Mouse (Mus musculus): ENCODE data around the gene Ep300. TPM values are rescaled to one million over a fixed set of nuclear protein-coding genes. Genes with fewer than 3 reads are reported as not detected.
A peak's percentile ranks its signal among the peaks of the same experiment; 100 is the strongest.
"Not testable (repeated sequence)": the region's sequence is repeated elsewhere in the genome, so short reads cannot be mapped to it uniquely, and the experiment has no call there.

Ep300 gene
- total RNA-seq, 2 experiments from 2014 or later, result 66.0 to 70.6 TPM

- no peak for DNase-seq (ENCODE audit: low spot score in 2 of 2)
Observed at GRCm38 (mm10) chr15:81587686-81588085, 2.5 kb downstream of the Ep300 start.

GRCm38 (mm10) chr15:81594146-81594696, 9.1 kb downstream of the Ep300 start:
- no peak for DNase-seq (ENCODE audit: low spot score in 2 of 2)

DNA sequence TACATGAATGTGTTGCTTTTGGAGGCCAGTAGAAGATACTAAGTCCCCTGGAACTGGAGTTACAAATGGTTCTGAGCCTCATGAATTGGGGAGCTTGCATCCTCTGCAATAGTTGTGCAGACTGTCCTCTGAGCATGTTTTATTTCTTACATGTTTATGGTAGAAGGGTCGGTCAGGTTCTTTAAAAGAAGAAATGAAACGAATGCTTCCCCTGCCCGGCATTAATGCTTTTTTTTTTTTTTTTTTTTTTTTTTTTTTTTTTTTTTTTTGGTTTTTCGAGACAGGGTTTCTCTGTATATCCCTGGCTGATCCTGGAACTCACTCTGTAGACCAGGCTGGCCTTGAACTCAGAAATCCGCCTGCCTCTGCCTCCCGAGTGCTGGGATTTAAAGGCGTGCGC, 13.6 kb downstream of the Ep300 start:
- not testable (repeated sequence) for DNase-seq (ENCODE audit: low spot score in 2 of 2)

DNA sequence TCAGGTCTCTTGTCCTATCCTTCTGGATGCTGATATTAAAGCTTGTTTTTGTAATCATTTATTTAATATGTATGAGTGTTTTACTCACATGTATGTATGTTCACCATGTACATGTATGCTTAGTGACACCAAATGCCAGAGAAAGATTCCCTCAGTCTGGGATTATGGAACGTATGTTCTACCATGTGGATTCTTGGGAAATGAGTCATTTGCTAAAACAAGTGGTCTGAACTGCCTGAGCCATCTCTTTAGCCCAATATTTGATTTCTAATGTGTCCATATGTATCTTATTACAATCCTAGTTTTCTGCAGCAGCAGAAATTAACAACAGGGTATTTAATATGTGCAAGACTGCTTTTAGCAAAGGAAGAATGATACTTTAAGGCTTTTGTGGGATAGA, 20.1 kb downstream of the Ep300 start:
- no peak for DNase-seq (ENCODE audit: low spot score in 2 of 2)

DNA sequence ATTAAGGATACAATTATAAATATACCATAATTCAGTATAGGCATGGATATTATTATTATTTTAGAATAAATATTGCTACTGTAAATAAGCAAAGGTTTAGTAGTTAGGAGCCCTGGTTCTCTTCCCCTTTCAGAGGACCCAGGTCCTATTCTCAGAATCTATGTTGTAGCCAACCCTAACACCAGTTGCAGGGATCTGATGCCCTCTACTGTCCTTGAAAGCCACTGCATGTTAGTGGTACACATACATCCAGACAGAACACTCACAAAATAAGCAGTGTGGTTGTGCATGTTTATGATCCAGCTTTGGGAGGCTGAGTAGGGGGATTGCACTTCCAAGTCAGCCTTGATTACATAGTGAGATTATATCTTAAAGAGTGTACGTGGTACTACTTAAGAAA, 21.5 kb downstream of the Ep300 start:
- no peak for DNase-seq (ENCODE audit: low spot score in 2 of 2)

DNA sequence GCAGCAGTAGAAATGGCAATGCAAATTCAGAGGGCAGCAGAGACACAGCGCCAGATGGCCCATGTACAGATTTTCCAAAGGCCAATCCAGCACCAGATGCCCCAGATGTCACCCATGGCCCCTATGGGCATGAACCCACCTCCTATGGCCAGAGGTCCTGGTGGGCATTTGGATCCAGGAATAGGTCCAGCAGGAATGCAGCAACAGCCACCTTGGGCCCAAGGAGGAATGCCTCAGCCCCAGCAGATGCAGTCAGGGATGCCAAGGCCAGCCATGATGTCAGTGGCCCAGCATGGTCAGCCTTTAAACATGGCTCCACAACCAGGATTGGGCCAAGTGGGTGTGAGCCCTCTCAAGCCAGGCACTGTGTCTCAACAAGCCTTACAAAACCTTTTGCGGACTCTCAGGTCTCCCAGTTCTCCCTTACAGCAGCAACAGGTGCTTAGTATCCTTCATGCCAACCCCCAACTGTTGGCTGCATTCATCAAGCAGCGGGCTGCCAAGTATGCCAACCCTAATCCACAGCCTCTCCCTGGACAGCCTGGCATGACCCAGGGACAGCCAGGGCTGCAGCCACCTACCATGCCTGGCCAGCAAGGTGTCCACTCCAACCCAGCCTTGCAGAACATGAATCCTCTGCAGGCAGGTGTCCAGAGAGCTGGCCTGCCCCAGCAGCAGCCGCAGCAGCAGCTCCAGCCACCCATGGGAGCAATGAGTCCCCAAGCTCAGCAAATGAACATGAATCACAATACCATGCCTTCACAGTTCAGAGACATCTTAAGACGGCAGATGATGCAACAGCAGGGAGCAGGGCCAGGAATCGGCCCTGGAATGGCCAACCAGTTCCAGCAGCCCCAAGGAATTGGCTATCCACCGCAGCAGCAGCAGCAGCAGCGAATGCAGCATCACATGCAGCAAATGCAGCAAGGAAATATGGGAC, 64.6 kb downstream of the Ep300 start:
- no peak for DNase-seq (ENCODE audit: low spot score in 2 of 2)

DNA sequence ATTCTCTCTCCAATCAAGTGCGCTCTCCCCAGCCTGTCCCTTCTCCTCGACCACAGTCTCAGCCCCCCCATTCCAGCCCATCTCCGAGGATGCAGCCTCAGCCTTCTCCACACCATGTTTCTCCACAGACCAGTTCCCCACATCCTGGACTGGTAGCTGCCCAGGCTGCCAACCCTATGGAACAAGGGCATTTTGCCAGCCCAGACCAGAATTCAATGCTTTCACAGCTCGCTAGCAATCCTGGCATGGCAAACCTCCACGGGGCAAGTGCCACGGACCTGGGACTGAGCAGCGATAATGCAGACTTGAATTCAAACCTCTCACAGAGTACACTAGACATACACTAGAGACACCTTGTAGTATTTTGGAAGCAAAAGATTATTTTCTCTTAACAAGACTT, 65.5 kb downstream of the Ep300 start:
- peak in 1 of 2 experiments; percentile 17 for DNase-seq (ENCODE audit: low spot score in 2 of 2)

- no peak for DNase-seq (ENCODE audit: low spot score in 2 of 2)
Observed at GRCm38 (mm10) chr15:81661701-81662100, 76.5 kb downstream of the Ep300 start.

- DNase-seq (ENCODE audit: low spot score in 2 of 2), result no peak
Observed at GRCm38 (mm10) chr15:81663281-81663680, 78.1 kb downstream of the Ep300 start.

GRCm38 (mm10) chr15:81663697-81664561, 78.8 kb downstream of the Ep300 start, which contains the start of gene L3mbtl2:
Gene L3mbtl2 (plus strand): TSS chr15:81663889.
- peak; percentile 93 to 94 for DNase-seq (ENCODE audit: low spot score in 2 of 2)

- DNase-seq (ENCODE audit: low spot score in 2 of 2), result no peak
Observed at GRCm38 (mm10) chr15:81666957-81667356, 81.8 kb downstream of the Ep300 start.

DNA sequence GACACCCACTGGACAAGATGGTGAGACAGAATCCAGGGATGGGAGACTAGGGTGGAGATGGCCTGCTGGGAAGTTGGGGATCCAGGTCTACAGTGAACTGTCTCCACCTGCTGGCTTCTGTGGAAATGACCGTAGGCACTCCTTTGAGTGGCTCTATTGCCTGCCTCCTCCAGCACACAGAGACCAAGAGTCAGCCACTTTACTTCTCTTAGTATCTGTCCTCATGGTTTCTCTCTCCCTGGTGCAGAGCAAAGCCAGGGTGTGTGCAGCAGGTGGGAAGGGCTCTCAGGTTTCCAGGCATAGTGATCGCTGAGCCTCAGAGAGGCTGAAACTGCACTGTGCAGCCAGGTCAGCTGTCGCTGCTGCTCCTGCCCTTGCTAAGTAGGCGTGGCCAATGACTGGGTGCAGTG, 85.1 kb downstream of the Ep300 start:
- DNase-seq (ENCODE audit: low spot score in 2 of 2), result peak in 1 of 2 experiments; percentile 62

GRCm38 (mm10) chr15:81676637-81677036, 91.5 kb downstream of the Ep300 start:
- no peak for DNase-seq (ENCODE audit: low spot score in 2 of 2)

DNA sequence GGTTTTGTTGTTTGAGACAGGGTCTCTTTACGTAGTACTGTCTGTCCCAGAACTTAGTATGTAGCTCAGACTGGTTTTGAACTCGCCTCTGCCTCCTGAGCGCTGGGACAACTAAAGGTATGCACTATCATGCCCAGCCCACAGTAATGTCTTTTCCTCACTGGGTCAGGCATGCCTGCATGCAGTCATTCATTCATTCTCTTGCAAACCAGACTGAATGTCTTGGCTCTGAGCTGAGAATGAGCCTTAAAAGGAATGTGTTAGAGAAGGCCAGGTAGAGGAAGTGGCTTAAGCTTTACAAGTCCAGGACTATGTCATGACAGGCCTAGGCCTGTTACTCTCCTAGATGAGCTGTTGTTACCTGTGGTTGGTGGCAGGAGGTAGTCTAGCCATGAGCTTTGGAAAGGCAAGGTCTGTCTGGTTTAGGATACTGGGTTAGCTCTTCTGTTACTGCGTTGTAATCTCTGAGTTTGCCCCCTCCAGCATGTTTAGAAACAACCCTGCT, 95.2 kb downstream of the Ep300 start:
- no peak for DNase-seq (ENCODE audit: low spot score in 2 of 2)

DNA sequence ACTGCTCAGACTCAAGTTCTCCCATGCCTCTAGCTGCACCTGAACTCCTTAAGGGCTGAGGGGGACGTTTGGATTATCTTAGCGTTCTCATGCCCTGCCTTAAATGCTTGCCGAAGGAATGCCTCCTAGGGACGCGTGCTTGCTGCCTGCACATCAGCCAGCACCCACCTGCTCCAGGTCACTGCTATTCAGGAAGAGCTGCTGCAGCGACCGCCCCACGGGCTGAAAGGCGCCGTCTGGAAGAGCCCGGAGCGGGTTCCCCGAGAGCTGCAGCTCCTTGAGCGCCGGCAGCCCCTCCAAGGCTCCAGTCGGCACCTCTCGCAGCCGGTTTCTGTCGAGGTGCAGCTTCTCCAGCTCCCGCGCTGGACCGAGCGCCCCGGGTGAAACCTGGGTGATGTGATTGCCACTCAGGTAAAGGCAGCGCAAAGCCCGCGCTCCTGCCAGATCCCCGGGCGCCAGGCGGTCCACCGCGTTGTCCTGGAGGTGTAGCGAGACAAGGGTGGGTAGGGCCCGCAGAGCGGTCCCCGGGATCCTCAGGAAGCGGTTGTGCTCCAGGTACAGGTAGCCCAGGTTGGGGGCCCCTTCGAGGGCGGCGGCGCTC, 108.3 kb downstream of the Ep300 start:
- peak in 1 of 2 experiments; percentile 18 for DNase-seq (ENCODE audit: low spot score in 2 of 2)

DNA sequence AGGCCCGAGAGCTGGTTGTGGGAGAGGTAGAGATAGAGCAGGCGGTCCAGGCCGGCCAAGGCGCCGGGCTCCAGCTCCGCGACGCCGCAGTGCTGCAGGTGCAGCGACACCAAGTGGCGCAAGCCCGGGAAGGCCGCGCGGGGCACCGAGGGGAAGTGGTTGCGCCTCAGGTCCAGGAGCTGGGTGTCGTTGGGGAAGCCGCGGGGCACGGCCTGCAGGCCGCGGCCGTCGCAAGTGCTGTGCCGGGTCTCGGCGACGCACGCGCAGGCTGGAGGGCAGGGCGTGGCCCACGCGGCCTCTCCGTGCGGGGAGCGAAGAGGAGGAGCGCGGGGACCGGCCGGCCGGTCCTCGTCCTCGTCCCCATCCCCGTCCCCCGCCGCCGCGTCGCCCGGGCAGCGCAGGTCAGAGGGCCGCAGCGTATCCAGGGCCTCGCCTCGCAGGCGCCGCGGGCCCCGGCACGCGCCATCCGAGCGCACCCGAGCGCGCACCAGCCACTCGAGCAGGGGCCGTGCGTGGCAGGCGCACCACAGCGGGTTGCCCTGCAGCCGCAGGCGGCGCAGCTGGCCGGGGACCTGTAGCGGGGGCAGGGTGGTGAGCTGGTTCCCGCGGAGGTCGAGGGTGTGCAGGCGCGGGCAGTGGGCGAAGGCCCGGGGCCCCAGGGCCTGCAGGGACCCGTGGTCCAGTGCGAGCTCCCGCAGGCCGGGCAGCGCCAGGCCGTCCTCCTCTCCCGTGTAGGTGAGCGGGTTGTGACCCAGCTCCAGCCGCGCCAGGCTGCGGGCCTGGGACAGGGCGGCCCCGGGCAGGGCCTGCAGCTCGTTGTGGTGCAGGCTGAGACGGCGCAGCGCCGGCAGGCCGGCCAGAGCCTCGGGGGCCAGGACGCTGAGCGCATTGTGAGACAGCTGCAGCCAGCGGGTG, 109.1 kb downstream of the Ep300 start:
- DNase-seq (ENCODE audit: low spot score in 2 of 2), result peak; percentile 37 to 68

- DNase-seq (ENCODE audit: low spot score in 2 of 2), result no peak
Observed at GRCm38 (mm10) chr15:81694891-81695290, 109.7 kb downstream of the Ep300 start.

DNA sequence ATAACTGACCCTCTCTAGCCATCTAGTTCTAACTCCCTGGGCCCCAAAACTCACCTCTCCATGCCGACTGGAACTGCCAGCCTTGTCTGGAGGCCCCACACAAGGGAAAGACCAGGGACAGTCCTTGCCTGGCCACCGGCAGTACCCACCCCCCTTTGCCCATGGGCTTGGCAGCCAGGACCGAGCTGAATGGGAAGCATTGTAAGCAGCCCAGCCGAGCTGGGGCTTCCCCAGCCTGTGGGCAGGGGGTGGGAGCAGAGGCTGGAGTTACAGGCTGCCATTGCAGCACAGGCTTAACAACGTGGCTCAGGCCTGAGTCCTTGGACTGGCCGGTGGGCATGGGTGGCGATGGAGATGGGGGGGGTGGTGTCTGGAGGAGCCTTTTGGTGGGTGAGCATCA, 112.0 kb downstream of the Ep300 start, which contains the start of gene Chadl:
TSS of gene Chadl (minus strand) at position 113 of the 400 bp plus-strand sequence.
- peak in 1 of 2 experiments; percentile 48 for DNase-seq (ENCODE audit: low spot score in 2 of 2)

GRCm38 (mm10) chr15:81697847-81698246, 112.7 kb downstream of the Ep300 start:
- DNase-seq (ENCODE audit: low spot score in 2 of 2), result peak in 1 of 2 experiments; percentile 42

DNA sequence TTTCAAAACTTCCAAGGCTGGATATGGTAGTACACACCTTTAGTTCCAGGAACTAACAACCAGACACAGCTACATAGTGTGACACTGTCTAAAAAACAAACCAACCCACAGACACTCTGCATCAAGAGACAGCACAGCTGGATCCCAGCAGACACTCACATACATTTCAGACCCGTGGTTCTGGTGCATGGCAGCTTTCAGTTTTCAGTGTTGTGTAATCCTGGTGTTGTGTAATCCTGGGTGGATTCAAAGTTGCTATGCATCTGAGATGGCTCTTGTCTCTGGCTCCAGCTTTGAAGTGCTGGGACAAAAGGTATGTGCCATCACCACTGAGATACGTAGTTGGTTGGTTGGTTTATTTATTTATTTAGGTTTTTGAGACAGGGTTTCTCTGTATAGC, 113.4 kb downstream of the Ep300 start:
- DNase-seq (ENCODE audit: low spot score in 2 of 2), result no peak

All from layer of hippocampus, adult 18-20 months (tissue).